ENCODE assay signal across 8 mouse cellular contexts in genomic region chr4:150396339-150396738, GRCm38 (mm10).
DNase-seq lines count a peak whose midpoint lies in the region; ATAC-seq and TF ChIP-seq lines count a peak whose summit lies in the region.

No protein-coding gene starts in this region.

- ATAC-seq in intestine, embryonic 14.5 days (replicated peaks; ENCODE audit: low FRiP score, low TSS enrichment, low read depth): no peak
- no peak for ATAC-seq in intestine, postnatal 0 days
- ATAC-seq in forebrain, embryonic 15.5 days (replicated peaks): 0 out of 2 replicates have a peak, but pooled peaks have one; percentile 26
- ATAC-seq in kidney, embryonic 16.5 days (ENCODE audit: low FRiP score, low TSS enrichment): peak; percentile 58; the same call in 1 of the 2 replicates
- ATAC-seq in neural tube, embryonic 13.5 days (ENCODE audit: low read depth): no peak

- no peak for TF ChIP-seq CTCF in intestine, postnatal 0 days (IDR thresholded peaks at IDR 0.05; ENCODE audit: low read depth)

- no peaks in the 10 kb centered on the region for H3K36me3 ChIP-seq in intestine, embryonic 14.5 days (ENCODE audit: control insufficient read depth, insufficient read depth, low read length)
- no peaks in the 10 kb centered on the region for H3K36me3 ChIP-seq in intestine, postnatal 0 days (ENCODE audit: control insufficient read depth, insufficient read depth)
- no peaks in the 10 kb centered on the region for H3K36me3 ChIP-seq in forebrain, embryonic 15.5 days
- H3K36me3 ChIP-seq in kidney, embryonic 16.5 days (ENCODE audit: insufficient read depth, low read length): no peaks in the 10 kb centered on the region
- H3K36me3 ChIP-seq in neural tube, embryonic 13.5 days: no peaks in the 10 kb centered on the region

- H3K9me3 ChIP-seq in intestine, embryonic 14.5 days (ENCODE audit: control insufficient read depth, low read length): no peaks in the 10 kb centered on the region
- no peaks in the 10 kb centered on the region for H3K9me3 ChIP-seq in intestine, postnatal 0 days (ENCODE audit: control insufficient read depth)
- H3K9me3 ChIP-seq in forebrain, embryonic 15.5 days: no peaks in the 10 kb centered on the region
- H3K9me3 ChIP-seq in kidney, embryonic 16.5 days (ENCODE audit: low read length): no peaks in the 10 kb centered on the region
- H3K9me3 ChIP-seq in neural tube, embryonic 13.5 days: no peaks in the 10 kb centered on the region

- peak overlapping the region; percentile 82 for H3K27ac ChIP-seq in intestine, embryonic 14.5 days (ENCODE audit: low read depth)
- no peak overlapping the region for H3K27ac ChIP-seq in intestine, postnatal 0 days (ENCODE audit: low read depth, low read length)
- H3K27ac ChIP-seq in forebrain, embryonic 15.5 days (replicated peaks): peak overlapping the region; percentile 85
- H3K27ac ChIP-seq in kidney, embryonic 16.5 days (ENCODE audit: low read length): peak overlapping the region; percentile 90
- H3K27ac ChIP-seq in neural tube, embryonic 13.5 days (replicated peaks): peak overlapping the region; percentile 89

- DNase-seq in intestine, embryonic 14.5 days (ENCODE audit: low spot score): no peak
- DNase-seq in adrenal gland, postnatal 36 days: no peak
- DNase-seq in gastrocnemius, postnatal 10 days: no peak
- no peak for DNase-seq in thymus, adult 18-20 months

- H3K4me2 ChIP-seq in intestine, embryonic 14.5 days (ENCODE audit: low read length): no peak overlapping the region
- H3K4me2 ChIP-seq in intestine, postnatal 0 days (replicated peaks; ENCODE audit: low read depth): no peak overlapping the region
- H3K4me2 ChIP-seq in forebrain, embryonic 15.5 days (replicated peaks): no peak overlapping the region
- peak overlapping the region; percentile 10 for H3K4me2 ChIP-seq in kidney, embryonic 16.5 days (replicated peaks; ENCODE audit: low read depth, low read length)
- H3K4me2 ChIP-seq in neural tube, embryonic 13.5 days: peak overlapping the region; percentile 30

- no peaks in the 10 kb centered on the region for H3K27me3 ChIP-seq in intestine, embryonic 14.5 days (replicated peaks; ENCODE audit: control insufficient read depth, insufficient read depth, low read length)
- H3K27me3 ChIP-seq in intestine, postnatal 0 days (replicated peaks; ENCODE audit: control insufficient read depth, insufficient read depth, low read length): no peaks in the 10 kb centered on the region
- H3K27me3 ChIP-seq in forebrain, embryonic 15.5 days: no peaks in the 10 kb centered on the region
- H3K27me3 ChIP-seq in kidney, embryonic 16.5 days (ENCODE audit: insufficient read depth, low read length): no peaks in the 10 kb centered on the region
- H3K27me3 ChIP-seq in neural tube, embryonic 13.5 days: no peaks in the 10 kb centered on the region

- H3K9ac ChIP-seq in intestine, embryonic 14.5 days (ENCODE audit: low read length): no peak overlapping the region
- no peak overlapping the region for H3K9ac ChIP-seq in intestine, postnatal 0 days (ENCODE audit: low read depth, low read length)
- no peak overlapping the region for H3K9ac ChIP-seq in forebrain, embryonic 15.5 days (replicated peaks)
- H3K9ac ChIP-seq in kidney, embryonic 16.5 days (replicated peaks; ENCODE audit: low read length): peak overlapping the region; percentile 63
- peak overlapping the region; percentile 65 for H3K9ac ChIP-seq in neural tube, embryonic 13.5 days

- H3K4me3 ChIP-seq in intestine, embryonic 14.5 days (ENCODE audit: low read depth, low read length): no peak overlapping the region
- no peak overlapping the region for H3K4me3 ChIP-seq in intestine, postnatal 0 days (ENCODE audit: low read depth, low read length)
- H3K4me3 ChIP-seq in forebrain, embryonic 15.5 days: no peak overlapping the region
- no peak overlapping the region for H3K4me3 ChIP-seq in kidney, embryonic 16.5 days (ENCODE audit: low read length)
- H3K4me3 ChIP-seq in neural tube, embryonic 13.5 days: no peak overlapping the region

- H3K4me1 ChIP-seq in intestine, embryonic 14.5 days (replicated peaks; ENCODE audit: control insufficient read depth, insufficient read depth, low read length): peaks cover 70% of the 10 kb centered on the region
- peaks cover 11% of the 10 kb centered on the region; the same call in 1 of the 2 replicates for H3K4me1 ChIP-seq in intestine, postnatal 0 days (replicated peaks; ENCODE audit: control insufficient read depth, insufficient read depth, low read length)
- peaks cover 65% of the 10 kb centered on the region for H3K4me1 ChIP-seq in forebrain, embryonic 15.5 days
- H3K4me1 ChIP-seq in kidney, embryonic 16.5 days (ENCODE audit: insufficient read depth, low read length): peaks cover 79% of the 10 kb centered on the region
- H3K4me1 ChIP-seq in neural tube, embryonic 13.5 days (replicated peaks): peaks cover 99% of the 10 kb centered on the region

Comparison
In these comparisons a context has a peak if more than half of its experiments do, and no peak if none do; other contexts are left out.
1. ATAC-seq: peak in forebrain, embryonic 15.5 days (single experiment) and kidney, embryonic 16.5 days (single experiment); none in intestine, embryonic 14.5 days (single experiment), intestine, postnatal 0 days (single experiment) and neural tube, embryonic 13.5 days (single experiment).
2. H3K4me2 ChIP-seq: peak in kidney, embryonic 16.5 days (single experiment) and neural tube, embryonic 13.5 days (single experiment); none in intestine, embryonic 14.5 days (single experiment), intestine, postnatal 0 days (single experiment) and forebrain, embryonic 15.5 days (single experiment).
3. H3K9ac ChIP-seq: peak in kidney, embryonic 16.5 days (single experiment) and neural tube, embryonic 13.5 days (single experiment); none in intestine, embryonic 14.5 days (single experiment), intestine, postnatal 0 days (single experiment) and forebrain, embryonic 15.5 days (single experiment).